Mouse (Mus musculus) testis, adult 2 months (tissue): Measurements from ENCODE around the gene Fgd2.

ENCODE experiments used
- CTCF ChIP-seq: fragments of 200-500 bp; IDR thresholded peaks from 2 replicates; pipeline ENCODE4 v1.5.1; 2012; ENCODE audit warnings: low read depth, mild to moderate bottlenecking, inconsistent platforms, low read length, moderate library complexity; ENCODE audit not compliant: control insufficient read depth, insufficient read depth, insufficient replicate concordance
- POLR2A ChIP-seq: fragments of 200-500 bp; IDR thresholded peaks from 2 replicates; pipeline ENCODE4 v1.6.1; 2012; ENCODE audit warnings: low read depth, mild to moderate bottlenecking, inconsistent platforms, low read length, moderate library complexity; ENCODE audit not compliant: control insufficient read depth

DNA sequence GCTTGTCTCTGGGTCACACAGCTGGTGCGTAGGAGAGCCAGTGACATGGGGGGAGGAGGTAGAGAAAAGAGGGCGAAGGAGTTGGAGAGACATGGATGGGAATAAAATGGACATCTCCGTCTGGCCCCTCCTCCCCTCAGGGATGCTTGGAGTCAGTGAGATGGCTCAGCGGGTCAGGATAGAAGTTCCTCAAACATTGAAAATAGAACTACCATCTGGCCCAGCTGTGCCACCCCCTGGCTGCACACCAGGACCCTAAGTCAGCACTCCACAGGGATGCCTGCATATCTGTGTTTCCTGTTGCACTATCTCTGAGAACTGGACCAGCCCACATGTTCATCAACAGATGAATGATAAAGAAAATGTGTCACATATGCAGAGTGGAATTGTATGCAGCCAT is 19.5 kb downstream of the Fgd2 start:
- TF ChIP-seq CTCF (no peak), POLR2A (no peak)
